Mouse (Mus musculus) forebrain, postnatal 0 days (tissue): ENCODE results near the gene Scgn. TPM values are rescaled to one million over a fixed set of nuclear protein-coding genes. Genes with fewer than 3 reads are reported as not detected.

ENCODE experiments used
- ATAC-seq: fragments of 200-750 bp; cut with Nextera tagmentation; 2 replicates; pipeline ENCODE4 v1.8.0; 2017; ENCODE audit warnings: mild to moderate bottlenecking, moderate library complexity
- DNase-seq: peaks from one replicate; pipeline ENCODE4 v3.0.0-alpha.2; 2015
- H3K27ac ChIP-seq: fragments of 300-500 bp; sonication (generic); 2 replicates; pipeline ENCODE4 v1.5.1; 2014; ENCODE audit warnings: low read depth, mild to moderate bottlenecking, antibody characterized with exemption, low read length, moderate library complexity, mixed read lengths
- H3K27me3 ChIP-seq: fragments of 300-500 bp; sonication (generic); 2 replicates; pipeline ENCODE4 v1.6.1; 2014; ENCODE audit warnings: mild to moderate bottlenecking, low read length, mixed read lengths; ENCODE audit not compliant: insufficient read depth
- H3K36me3 ChIP-seq: fragments of 300-500 bp; sonication (generic); 2 replicates; pipeline ENCODE4 v1.6.1; 2014; ENCODE audit warnings: mild to moderate bottlenecking, moderate library complexity; ENCODE audit not compliant: insufficient read depth
- H3K4me1 ChIP-seq: fragments of 300-500 bp; sonication (generic); 2 replicates; pipeline ENCODE4 v1.6.1; 2014; ENCODE audit warnings: antibody characterized with exemption; ENCODE audit not compliant: insufficient read depth
- H3K4me2 ChIP-seq: fragments of 300-500 bp; sonication (generic); 2 replicates; pipeline ENCODE4 v1.6.1; 2014; ENCODE audit warnings: low read depth, mild to moderate bottlenecking, moderate library complexity
- H3K4me3 ChIP-seq: fragments of 300-500 bp; sonication (generic); 2 replicates; pipeline ENCODE4 v1.5.1; 2014; ENCODE audit warnings: low read depth, low read length, mixed read lengths
- H3K9ac ChIP-seq: fragments of 300-500 bp; sonication (generic); 2 replicates; pipeline ENCODE4 v1.6.1; 2014; ENCODE audit warnings: mild to moderate bottlenecking
- H3K9me3 ChIP-seq: fragments of 300-500 bp; sonication (generic); 2 replicates; pipeline ENCODE4 v1.6.1; 2016; ENCODE audit warnings: low read length
- CTCF ChIP-seq: sonication (generic); IDR thresholded peaks from 2 replicates; pipeline ENCODE4 v1.5.1; 2016; ENCODE audit warnings: antibody characterized with exemption, control low read depth, low read depth
- WGBS: fragments of 180-500 bp; shearing (Covaris S2); extraction: QIAGEN DNeasy Blood & Tissue Kit; methylation state at CpG from one replicate; pipeline ENCODE4 v1.1.7; 2014; 5-methylcytosine and 5-hydroxymethylcytosine counted together
- microRNA-seq, 2 experiments: library from miRNA; unstranded; fragments of <30 nt; microRNA quantifications; one replicate each; pipeline ENCODE4; 2016
- polyA plus RNA-seq: library from polyadenylated mRNA; unstranded; fragments of >200 nt; fragmentation: Nextera tagmentation; extraction: Ambion mirVana; gene quantifications from 2 replicates; pipeline ENCODE4 v1.2.1, GENCODE M21; 2015
- total RNA-seq: library from RNA; depleted of rRNA; stranded (reverse); fragments of >200 nt; gene quantifications from 2 replicates; pipeline ENCODE4 v1.2.3, GENCODE M21; 2014; rRNA removed

Gene Scgn
- total and polyA plus RNA-seq, 2 experiments from 2014 or later, result 1.4 to 2.7 TPM

- Histone ChIP-seq H3K9ac (no peak overlapping the region), H3K36me3 (no peaks in the 10 kb centered on the region), H3K27me3 (no peaks in the 10 kb centered on the region), H3K27ac (no peak overlapping the region), H3K4me1 (no peaks in the 10 kb centered on the region), H3K4me3 (no peak overlapping the region), H3K9me3 (no peaks in the 10 kb centered on the region), H3K4me2 (no peak overlapping the region)
- no peak for TF ChIP-seq CTCF
- ATAC-seq, result no peak
- DNase-seq, result no peak
- 87% methylated on average over 5 of the region's 5 CpGs for WGBS
Observed at GRCm38 (mm10) chr13:23910121-23910520, 80.9 kb downstream of the Scgn start.

GRCm38 (mm10) chr13:23906906-23907305, 84.1 kb downstream of the Scgn start:
- Histone ChIP-seq H3K9me3 (no peaks in the 10 kb centered on the region), H3K36me3 (no peaks in the 10 kb centered on the region), H3K27me3 (no peaks in the 10 kb centered on the region), H3K27ac (no peak overlapping the region), H3K4me2 (no peak overlapping the region), H3K4me1 (no peaks in the 10 kb centered on the region), H3K9ac (no peak overlapping the region), H3K4me3 (no peak overlapping the region)
- no peak for DNase-seq
- ATAC-seq, result no peak
- 94% methylated on average over 5 of the region's 5 CpGs for WGBS
- no peak for TF ChIP-seq CTCF

Small RNA genes within 50 kb of the gene (microRNA-seq; reads per million reads assigned to microRNA genes)
- 0 reads per million in 2 experiments for gene Gm44344

Other genes starting within 250 kb of the Scgn start
- gene Hist1h3c, start 245.6 kb downstream of the Scgn start, total RNA-seq, result 294 and 301 TPM in 2 replicates
- gene Hist1h3c, start 245.6 kb downstream of the Scgn start, polyA plus RNA-seq, result 0.84 TPM in 1 of 2 replicates, not detected in the other
- 647 and 680 TPM in 2 replicates for gene Hist1h2bb, start 244.5 kb downstream of the Scgn start, total RNA-seq
- gene Hist1h2bb, start 244.5 kb downstream of the Scgn start, polyA plus RNA-seq, result not detected in 2 replicates
- 305 and 340 TPM in 2 replicates for gene Hist1h2ab, start 240.1 kb downstream of the Scgn start, total RNA-seq
- 4.4 and 6.7 TPM in 2 replicates for gene Hist1h2ab, start 240.1 kb downstream of the Scgn start, polyA plus RNA-seq
- gene Hist1h3b, start 238.9 kb downstream of the Scgn start, total RNA-seq, result 229 and 254 TPM in 2 replicates
- 0.25 and 0.67 TPM in 2 replicates for gene Hist1h3b, start 238.9 kb downstream of the Scgn start, polyA plus RNA-seq
- gene Hist1h4b, start 234.2 kb downstream of the Scgn start, total RNA-seq, result 184 and 254 TPM in 2 replicates
- 1.8 and 3.0 TPM in 2 replicates for gene Hist1h4b, start 234.2 kb downstream of the Scgn start, polyA plus RNA-seq
- gene Hist1h4a, start 230.0 kb downstream of the Scgn start, total RNA-seq, result 303 and 421 TPM in 2 replicates
- gene Hist1h4a, start 230.0 kb downstream of the Scgn start, polyA plus RNA-seq, result 0.64 TPM in 1 of 2 replicates, not detected in the other
- 483 and 512 TPM in 2 replicates for gene Hist1h3a, start 228.8 kb downstream of the Scgn start, total RNA-seq
- gene Hist1h3a, start 228.8 kb downstream of the Scgn start, polyA plus RNA-seq, result 1.2 and 2.2 TPM in 2 replicates
- gene Hist1h1a, start 227.5 kb downstream of the Scgn start, total RNA-seq, result 195 and 202 TPM in 2 replicates
- gene Hist1h1a, start 227.5 kb downstream of the Scgn start, polyA plus RNA-seq, result 0.36 and 0.40 TPM in 2 replicates
- 0.23 TPM in 1 of 2 replicates, not detected in the other for gene Trim38, start 221.3 kb downstream of the Scgn start, total RNA-seq
- gene Trim38, start 221.3 kb downstream of the Scgn start, polyA plus RNA-seq, result 0.09 TPM in 1 of 2 replicates, not detected in the other
- not detected in 2 replicates for gene Slc17a2, start 184.2 kb downstream of the Scgn start, total RNA-seq
- gene Slc17a2, start 184.2 kb downstream of the Scgn start, polyA plus RNA-seq, result not detected in 2 replicates
- gene Slc17a3, start 151.8 kb downstream of the Scgn start, total RNA-seq, result 0.10 TPM in 1 of 2 replicates, not detected in the other
- gene Slc17a3, start 151.8 kb downstream of the Scgn start, polyA plus RNA-seq, result not detected in 2 replicates
- 0.15 TPM in 1 of 2 replicates, not detected in the other for gene Slc17a1, start 123.5 kb downstream of the Scgn start, total RNA-seq
- gene Slc17a1, start 123.5 kb downstream of the Scgn start, polyA plus RNA-seq, result not detected in 2 replicates
- not detected in 2 replicates for gene Slc17a4, start 76.2 kb downstream of the Scgn start, total RNA-seq
- not detected in 2 replicates for gene Slc17a4, start 76.2 kb downstream of the Scgn start, polyA plus RNA-seq
- gene Hist1h2ba, start 57.1 kb downstream of the Scgn start, total RNA-seq, result not detected in 2 replicates
- gene Hist1h2ba, start 57.1 kb downstream of the Scgn start, polyA plus RNA-seq, result not detected in 2 replicates
- not detected in 2 replicates for gene Hist1h2aa, start 56.8 kb downstream of the Scgn start, total RNA-seq
- not detected in 2 replicates for gene Hist1h2aa, start 56.8 kb downstream of the Scgn start, polyA plus RNA-seq